Mouse (Mus musculus) T-helper 17 cell (primary cell): ENCODE results near the gene Mov10.

ENCODE experiments used
- in situ Hi-C, 2 experiments: fragments of 300-600 bp; cut with MboI, MseI; formaldehyde crosslinking; loops; 1 replicate in 1 of 2; 2 replicates in 1 of 2; pipeline ENCODE4 v1.15.1; 2025; ENCODE audit warnings: high pct_unique_total_duplicates in 2 of 2

The Mov10 gene

GRCm38 (mm10) chr3:104812254-104812653 is 6.1 kb downstream of the Mov10 start:
- in situ Hi-C loops: loop anchor here in 1 of 2 experiments (10.0 kb wide), 1 partner anchor 1717 kb away; no protein-coding TSS in a partner anchor

GRCm38 (mm10) chr3:104811752-104812151 is 6.6 kb downstream of the Mov10 start:
- in situ Hi-C loops: loop anchor here in 1 of 2 experiments (10.0 kb wide), 1 partner anchor 1717 kb away; no protein-coding TSS in a partner anchor

GRCm38 (mm10) chr3:104805539-104805938 is 12.8 kb downstream of the Mov10 start:
- in situ Hi-C loops: no loop called here

- in situ Hi-C loops: no loop called here
These were observed 14.1 kb downstream of the Mov10 start for GRCm38 (mm10) chr3:104804312-104804711.

- in situ Hi-C loops: no loop called here
These were observed 16.9 kb downstream of the Mov10 start for GRCm38 (mm10) chr3:104801481-104801880.

- in situ Hi-C loops: no loop called here
These were observed 17.7 kb downstream of the Mov10 start for GRCm38 (mm10) chr3:104800681-104801080.

GRCm38 (mm10) chr3:104796430-104797082 is 21.8 kb downstream of the Mov10 start:
- in situ Hi-C loops: no loop called here

- in situ Hi-C loops: no loop called here
These were observed 22.6 kb downstream of the Mov10 start for GRCm38 (mm10) chr3:104795661-104796340.

- in situ Hi-C loops: no loop called here
These were observed 23.4 kb downstream of the Mov10 start for GRCm38 (mm10) chr3:104794953-104795470.

GRCm38 (mm10) chr3:104793871-104794828 is 24.2 kb downstream of the Mov10 start:
- in situ Hi-C loops: no loop called here

GRCm38 (mm10) chr3:104792360-104793270 is 25.7 kb downstream of the Mov10 start:
- in situ Hi-C loops: no loop called here

- in situ Hi-C loops: no loop called here
These were observed 26.7 kb downstream of the Mov10 start for GRCm38 (mm10) chr3:104791671-104792070.

GRCm38 (mm10) chr3:104791017-104791416 is 27.3 kb downstream of the Mov10 start:
- in situ Hi-C loops: no loop called here

- in situ Hi-C loops: no loop called here
These were observed 27.9 kb downstream of the Mov10 start for GRCm38 (mm10) chr3:104790401-104790937.

GRCm38 (mm10) chr3:104789822-104790221 is 28.5 kb downstream of the Mov10 start:
- in situ Hi-C loops: loop anchor here in 1 of 2 experiments (10.0 kb wide), 2 partner anchors 175 to 265 kb away; partner anchors contain the start of genes Cttnbp2nl and Wnt2b

GRCm38 (mm10) chr3:104789312-104789605 is 29.1 kb downstream of the Mov10 start:
- in situ Hi-C loops: loop anchor here in 1 of 2 experiments (10.0 kb wide), 2 partner anchors 176 to 266 kb away; partner anchors contain the start of genes Cttnbp2nl and Wnt2b

- in situ Hi-C loops: loop anchor here in 1 of 2 experiments (10.0 kb wide), 2 partner anchors 176 to 266 kb away; partner anchors contain the start of genes Cttnbp2nl and Wnt2b
These were observed 29.6 kb downstream of the Mov10 start for GRCm38 (mm10) chr3:104788561-104789311.

- in situ Hi-C loops: loop anchor here in 1 of 2 experiments (10.0 kb wide), 2 partner anchors 177 to 267 kb away; partner anchors contain the start of genes Cttnbp2nl and Wnt2b
These were observed 30.3 kb downstream of the Mov10 start, which contains the start of gene Rhoc for GRCm38 (mm10) chr3:104788075-104788474. Rhoc (plus strand) TSS chr3:104788375.

GRCm38 (mm10) chr3:104785284-104785683 is 33.1 kb downstream of the Mov10 start:
- in situ Hi-C loops: loop anchor here in 1 of 2 experiments (10.0 kb wide), 2 partner anchors 180 to 270 kb away; partner anchors contain the start of genes Cttnbp2nl and Wnt2b
